Mouse (Mus musculus) thymus, adult 2 months (tissue): Measurements from ENCODE around the gene Sh3d19.

Source experiments
- CTCF ChIP-seq: fragments of 200-500 bp; IDR thresholded peaks from 2 replicates; pipeline ENCODE4 v1.5.1; 2012; ENCODE audit warnings: mild to moderate bottlenecking, control low read depth, low read length, moderate library complexity, borderline replicate concordance; ENCODE audit not compliant: control insufficient read depth, poor library complexity, insufficient read depth; ENCODE audit errors: extremely low read depth
- POLR2A ChIP-seq: fragments of 200-500 bp; IDR thresholded peaks from 2 replicates; pipeline ENCODE4 v1.6.1; 2012; ENCODE audit warnings: mild to moderate bottlenecking, low read length, control low read depth, moderate library complexity; ENCODE audit not compliant: control insufficient read depth, poor library complexity, insufficient read depth; ENCODE audit errors: extremely low read depth

DNA sequence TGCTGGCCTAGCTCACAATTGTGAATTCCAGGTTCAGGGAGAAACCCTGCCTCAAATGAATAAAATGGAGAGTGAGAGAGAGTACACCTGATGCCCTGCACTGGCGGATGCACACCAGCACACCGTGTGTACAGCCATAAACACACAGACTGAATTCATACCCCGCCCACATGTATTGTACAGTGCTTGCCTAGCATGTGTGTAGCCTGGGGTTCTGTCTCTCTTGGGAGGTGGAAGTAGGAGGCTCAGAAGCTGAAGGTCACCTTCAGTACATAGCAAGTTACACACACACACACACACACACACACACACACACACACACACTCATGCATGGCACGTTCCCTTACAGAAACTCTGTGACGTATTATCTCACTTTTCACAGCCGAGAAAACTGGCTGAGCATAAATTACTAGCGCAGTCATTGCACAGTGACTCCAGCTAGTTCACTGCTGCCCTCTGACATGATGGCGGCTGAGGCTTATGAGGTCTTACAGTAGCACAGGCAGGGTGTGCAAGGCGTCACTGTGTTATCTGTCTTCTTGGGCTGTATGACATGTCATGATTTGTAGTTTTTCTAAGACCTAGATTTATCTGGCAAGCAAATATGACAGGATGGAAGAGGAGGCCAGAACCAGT is 62.7 kb downstream of the Sh3d19 start:
- TF ChIP-seq POLR2A (no peak), CTCF (no peak)
